ENCODE assay signal across 17 mouse cellular contexts in the genomic region with DNA sequence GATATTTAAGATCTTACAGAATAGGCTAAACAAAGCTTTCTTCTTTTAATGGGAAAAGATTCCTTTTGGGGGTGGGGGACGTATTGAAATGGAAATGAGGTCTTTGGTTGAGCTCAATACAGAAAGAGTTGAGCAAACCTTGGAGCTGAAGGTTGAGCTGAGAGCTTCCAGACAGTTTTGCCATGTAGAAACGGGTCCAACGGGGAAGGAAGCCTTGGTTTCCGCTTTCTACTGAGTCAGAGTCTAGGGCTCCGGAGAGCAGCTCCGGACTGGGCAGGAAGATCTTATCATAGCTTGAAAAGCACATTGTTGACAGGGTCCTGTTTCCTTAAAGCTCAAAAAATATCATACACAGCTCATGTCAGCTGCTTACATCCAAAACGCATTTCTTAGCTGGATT.
DNase-seq lines count a peak whose midpoint lies in the region; ATAC-seq and TF ChIP-seq lines count a peak whose summit lies in the region.
"Had no signal": no experiment of that assay in that cellular context is flagged by ENCODE, and none has a peak within 500 bp of the region (broad histone marks: within the 10 kb centered on the region; RNA-seq: fewer than 3 reads in every experiment).

No protein-coding gene starts in this region.

- H3K4me3 ChIP-seq in kidney, adult 2 months (ENCODE audit: insufficient read depth, low read depth, low read length): no peak overlapping the region
- H3K4me3 ChIP-seq in kidney, embryonic 16.5 days (ENCODE audit: low read length): no peak overlapping the region
- H3K4me3 ChIP-seq in hindbrain, embryonic 14.5 days (replicated peaks; ENCODE audit: low read length): no peak overlapping the region
- H3K4me3 ChIP-seq: heart, embryonic 15.5 days; limb, embryonic 13.5 days; midbrain, embryonic 15.5 days had no signal

- TF ChIP-seq CTCF in kidney, adult 2 months (conservative IDR thresholded peaks at IDR 0.05; ENCODE audit: insufficient read depth, insufficient read length, low read depth, low read length): no peak

- TF ChIP-seq POLR2A in kidney, adult 2 months (IDR thresholded peaks at IDR 0.05; ENCODE audit: low read depth, low read length): no peak

- H3K36me3 ChIP-seq in kidney, adult 2 months (ENCODE audit: control insufficient read depth, insufficient read depth, low read length): no peaks in the 10 kb centered on the region
- H3K36me3 ChIP-seq in kidney, embryonic 16.5 days (ENCODE audit: insufficient read depth, low read length): no peaks in the 10 kb centered on the region
- H3K36me3 ChIP-seq in hindbrain, embryonic 14.5 days (replicated peaks; ENCODE audit: control insufficient read depth, insufficient read depth): no peaks in the 10 kb centered on the region
- H3K36me3 ChIP-seq: heart, embryonic 15.5 days; limb, embryonic 13.5 days; midbrain, embryonic 15.5 days had no signal

- DNase-seq in kidney, adult 2 months: peak; percentile 68
- DNase-seq in kidney, postnatal 36 days: peak; percentile 39 to 49
- no peak for DNase-seq in hindbrain, embryonic 14.5 days (ENCODE audit: low spot score)
- DNase-seq in thymus, adult 18-20 months: no peak
- DNase-seq: adrenal gland, adult 8-10 months; cerebellum, postnatal 25 days; liver, postnatal 0 days; thymus, postnatal 25 days had no signal

- no peak for ATAC-seq in kidney, embryonic 16.5 days (ENCODE audit: low FRiP score, low TSS enrichment)
- peak; percentile 67 for ATAC-seq in granulocyte monocyte progenitor cell, adult 5-6 weeks (replicated peaks; ENCODE audit: poor library complexity, severe bottlenecking)
- ATAC-seq in megakaryocyte progenitor cell, adult 5-6 weeks (replicated peaks; ENCODE audit: poor library complexity): peak; percentile 73
- ATAC-seq in hindbrain, embryonic 14.5 days (ENCODE audit: low FRiP score): no peak
- ATAC-seq: forebrain, embryonic 16.5 days; liver, postnatal 0 days; midbrain, embryonic 15.5 days; Patski had no signal

- H3K4me1 ChIP-seq in kidney, adult 2 months (ENCODE audit: control insufficient read depth, insufficient read depth, low read length): no peaks in the 10 kb centered on the region
- H3K4me1 ChIP-seq in kidney, embryonic 16.5 days (ENCODE audit: insufficient read depth, low read length): no peaks in the 10 kb centered on the region
- H3K4me1 ChIP-seq in hindbrain, embryonic 14.5 days (replicated peaks; ENCODE audit: control insufficient read depth, insufficient read depth, low read length): no peaks in the 10 kb centered on the region
- H3K4me1 ChIP-seq: heart, embryonic 15.5 days; limb, embryonic 13.5 days; midbrain, embryonic 15.5 days had no signal

- H3K27ac ChIP-seq in kidney, adult 2 months (ENCODE audit: insufficient read depth, low read depth, low read length): peak overlapping the region; percentile 59
- H3K27ac ChIP-seq in kidney, embryonic 16.5 days (ENCODE audit: low read length): no peak overlapping the region
- H3K27ac ChIP-seq in hindbrain, embryonic 14.5 days: no peak overlapping the region
- H3K27ac ChIP-seq: heart, embryonic 15.5 days; limb, embryonic 13.5 days; midbrain, embryonic 15.5 days had no signal

- no peak overlapping the region for H3K9ac ChIP-seq in kidney, embryonic 16.5 days (replicated peaks; ENCODE audit: low read length)
- no peak overlapping the region for H3K9ac ChIP-seq in hindbrain, embryonic 14.5 days
- H3K9ac ChIP-seq: heart, embryonic 15.5 days; limb, embryonic 13.5 days; liver, postnatal 0 days; midbrain, embryonic 15.5 days had no signal

- no peaks in the 10 kb centered on the region for H3K27me3 ChIP-seq in kidney, adult 2 months (replicated peaks; ENCODE audit: control insufficient read depth, insufficient read depth, low read length)
- H3K27me3 ChIP-seq in kidney, embryonic 16.5 days (ENCODE audit: insufficient read depth, low read length): no peaks in the 10 kb centered on the region
- no peaks in the 10 kb centered on the region for H3K27me3 ChIP-seq in hindbrain, embryonic 14.5 days (ENCODE audit: control insufficient read depth, insufficient read depth, low read length)
- H3K27me3 ChIP-seq: CH12.LX; heart, embryonic 15.5 days; limb, embryonic 13.5 days; midbrain, embryonic 15.5 days had no signal

- H3K4me2 ChIP-seq in kidney, embryonic 16.5 days (replicated peaks; ENCODE audit: low read depth, low read length): no peak overlapping the region
- no peak overlapping the region for H3K4me2 ChIP-seq in hindbrain, embryonic 14.5 days (replicated peaks)
- H3K4me2 ChIP-seq: heart, embryonic 15.5 days; limb, embryonic 13.5 days; midbrain, embryonic 15.5 days had no signal

- 0 out of 2 replicates have a peak, but pooled peaks cover 3% of the 10 kb centered on the region for H3K9me3 ChIP-seq in kidney, embryonic 16.5 days (ENCODE audit: low read length)
- no peaks in the 10 kb centered on the region for H3K9me3 ChIP-seq in hindbrain, embryonic 14.5 days (ENCODE audit: control insufficient read depth, low read length)
- H3K9me3 ChIP-seq: heart, embryonic 15.5 days; limb, embryonic 13.5 days; midbrain, embryonic 15.5 days had no signal

- WGBS in kidney, adult 2 months: 71% methylated on average over 7 of the region's 7 CpGs
- WGBS in kidney, embryonic 16.5 days: 63% methylated on average over 7 of the region's 7 CpGs
- WGBS in hindbrain, embryonic 14.5 days: 63% methylated on average over 7 of the region's 7 CpGs

Comparison
In these comparisons a context has a peak if more than half of its experiments do, and no peak if none do; other contexts are left out.
1. DNase-seq: peak in kidney, adult 2 months (single experiment) and kidney, postnatal 36 days (2 of 2); none in hindbrain, embryonic 14.5 days (single experiment) and thymus, adult 18-20 months (0 of 2).
2. ATAC-seq: peak in granulocyte monocyte progenitor cell, adult 5-6 weeks (single experiment) and megakaryocyte progenitor cell, adult 5-6 weeks (single experiment); none in kidney, embryonic 16.5 days (single experiment) and hindbrain, embryonic 14.5 days (single experiment).